9 mouse cellular contexts compared by ENCODE assay signal in the genomic region with DNA sequence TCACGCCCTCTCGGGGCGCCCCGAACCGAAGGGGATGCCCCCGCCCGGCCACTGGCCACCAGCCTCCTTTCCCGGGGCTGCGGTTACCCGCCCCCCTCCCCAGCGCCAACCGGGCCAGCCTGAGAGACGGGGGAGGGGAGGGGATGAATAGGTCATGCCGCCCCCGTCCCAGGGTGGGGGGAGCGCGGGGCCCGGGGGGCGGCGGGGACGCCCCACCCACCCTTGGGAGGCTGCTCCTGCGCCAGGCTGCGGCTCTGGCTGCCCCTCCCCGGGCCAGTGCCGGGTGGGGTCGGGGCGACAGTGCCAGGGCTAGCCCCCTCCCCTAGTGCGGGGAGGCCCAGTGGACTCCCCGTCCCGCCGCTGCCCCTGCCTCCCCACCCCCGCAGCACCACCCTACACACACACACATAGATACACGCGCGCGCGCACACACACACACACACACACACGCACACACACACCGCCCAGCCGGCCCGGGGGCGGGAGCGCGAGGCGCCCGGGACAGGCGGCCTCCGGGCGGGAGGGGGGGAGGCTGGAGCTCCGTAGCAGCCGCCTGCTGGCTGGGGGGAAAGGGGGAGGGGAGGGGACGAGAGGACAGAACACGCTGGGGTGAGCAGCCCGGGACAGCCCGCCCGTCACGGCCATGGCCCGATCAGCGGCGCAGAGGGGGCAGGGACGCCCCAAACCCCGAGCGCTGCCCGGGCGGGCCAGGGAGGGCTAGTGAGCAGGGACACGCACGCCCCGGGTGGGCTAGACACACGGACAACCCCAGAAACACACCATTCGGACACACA. TPM values are rescaled to one million over a fixed set of nuclear protein-coding genes. Genes with fewer than 3 reads are reported as not detected.
DNase-seq lines count a peak whose midpoint lies in the region; ATAC-seq and TF ChIP-seq lines count a peak whose summit lies in the region.
"Had no signal": no experiment of that assay in that cellular context is flagged by ENCODE, and none has a peak within 500 bp of the region (broad histone marks: within the 10 kb centered on the region; RNA-seq: fewer than 3 reads in every experiment).

No protein-coding gene starts in this region.

- H3K36me3 ChIP-seq in lung, embryonic 14.5 days (ENCODE audit: insufficient read depth): no peaks in the 10 kb centered on the region
- H3K36me3 ChIP-seq in embryonic facial prominence, embryonic 15.5 days: no peaks in the 10 kb centered on the region
- no peaks in the 10 kb centered on the region for H3K36me3 ChIP-seq in hindbrain, embryonic 16.5 days (ENCODE audit: control insufficient read depth, insufficient read depth, low read length)
- H3K36me3 ChIP-seq in liver, embryonic 16.5 days (ENCODE audit: control insufficient read depth, insufficient read depth): no peaks in the 10 kb centered on the region

- peak overlapping the region; percentile 63 for H3K4me3 ChIP-seq in lung, embryonic 14.5 days (ENCODE audit: low read depth, low read length)
- H3K4me3 ChIP-seq in embryonic facial prominence, embryonic 15.5 days (replicated peaks): peak overlapping the region; percentile 67
- H3K4me3 ChIP-seq in hindbrain, embryonic 16.5 days (ENCODE audit: low read length): peak overlapping the region; percentile 66
- H3K4me3 ChIP-seq in liver, embryonic 16.5 days (ENCODE audit: low read depth, low read length): peak overlapping the region; percentile 81

- peak overlapping the region; percentile 100 for H3K4me2 ChIP-seq in lung, embryonic 14.5 days
- H3K4me2 ChIP-seq in embryonic facial prominence, embryonic 15.5 days (replicated peaks): peak overlapping the region; percentile 100
- peak overlapping the region; percentile 93 for H3K4me2 ChIP-seq in hindbrain, embryonic 16.5 days (ENCODE audit: low read length)
- H3K4me2 ChIP-seq in liver, embryonic 16.5 days (ENCODE audit: low read depth, low read length): peak overlapping the region; percentile 99

- no peak for TF ChIP-seq CTCF in lung, embryonic 14.5 days (IDR thresholded peaks at IDR 0.05; ENCODE audit: low read depth)

- 2% methylated on average over 37 of the region's 70 CpGs for WGBS in lung, embryonic 14.5 days
- under 1% methylated on average over 27 of the region's 70 CpGs for WGBS in embryonic facial prominence, embryonic 15.5 days
- WGBS in hindbrain, embryonic 16.5 days: 0% methylated on average over 17 of the region's 70 CpGs
- under 1% methylated on average over 32 of the region's 70 CpGs for WGBS in liver, embryonic 16.5 days (ENCODE audit: insufficient replicate concordance)

- DNase-seq in lung, embryonic 14.5 days: peak; percentile 39
- no peak for DNase-seq in lung, postnatal 25 days (ENCODE audit: low spot score)
- peak; percentile 56 for DNase-seq in adrenal gland, postnatal 25 days
- peak; percentile 59 for DNase-seq in retina, embryonic 14.5 days (ENCODE audit: low spot score)
- DNase-seq in frontal cortex, postnatal 14 days (ENCODE audit: low spot score in 2 of 2): no peak

- H3K9me3 ChIP-seq in lung, embryonic 14.5 days (ENCODE audit: low read depth, low read length): no peaks in the 10 kb centered on the region
- no peaks in the 10 kb centered on the region for H3K9me3 ChIP-seq in embryonic facial prominence, embryonic 15.5 days (replicated peaks)
- no peaks in the 10 kb centered on the region for H3K9me3 ChIP-seq in hindbrain, embryonic 16.5 days (ENCODE audit: control insufficient read depth, low read length)
- no peaks in the 10 kb centered on the region for H3K9me3 ChIP-seq in liver, embryonic 16.5 days (replicated peaks; ENCODE audit: control insufficient read depth, low read length)

- peak; percentile 42 for ATAC-seq in lung, embryonic 14.5 days (ENCODE audit: insufficient read depth)
- ATAC-seq in embryonic facial prominence, embryonic 15.5 days (ENCODE audit: insufficient number of reproducible peaks, low FRiP score, low TSS enrichment, low read depth): peak; percentile 20; the same call in 1 of the 2 replicates
- peak; percentile 40 for ATAC-seq in hindbrain, embryonic 16.5 days
- peak; percentile 26 for ATAC-seq in liver, embryonic 16.5 days (ENCODE audit: low read depth)

- H3K4me1 ChIP-seq in lung, embryonic 14.5 days (ENCODE audit: insufficient read depth): no peaks in the 10 kb centered on the region
- peaks cover 43% of the 10 kb centered on the region for H3K4me1 ChIP-seq in embryonic facial prominence, embryonic 15.5 days
- H3K4me1 ChIP-seq in hindbrain, embryonic 16.5 days (ENCODE audit: control insufficient read depth, insufficient read depth, low read depth, low read length): peaks cover 23% of the 10 kb centered on the region
- H3K4me1 ChIP-seq in liver, embryonic 16.5 days (ENCODE audit: control insufficient read depth, low read depth, low read length): peaks cover 62% of the 10 kb centered on the region

- peaks cover 27% of the 10 kb centered on the region for H3K27me3 ChIP-seq in lung, embryonic 14.5 days (ENCODE audit: insufficient read depth, low read length)
- H3K27me3 ChIP-seq in embryonic facial prominence, embryonic 15.5 days: peaks cover 28% of the 10 kb centered on the region
- no peaks in the 10 kb centered on the region for H3K27me3 ChIP-seq in hindbrain, embryonic 16.5 days (replicated peaks; ENCODE audit: control insufficient read depth, insufficient read depth, low read length)
- H3K27me3 ChIP-seq in liver, embryonic 16.5 days (ENCODE audit: control insufficient read depth, insufficient read depth, low read depth, low read length): peaks cover 16% of the 10 kb centered on the region

- peak overlapping the region; percentile 64 for H3K9ac ChIP-seq in lung, embryonic 14.5 days
- peak overlapping the region; percentile 40 for H3K9ac ChIP-seq in embryonic facial prominence, embryonic 15.5 days
- H3K9ac ChIP-seq in hindbrain, embryonic 16.5 days (ENCODE audit: low read depth, low read length): peak overlapping the region; percentile 91
- H3K9ac ChIP-seq in liver, embryonic 16.5 days (ENCODE audit: low read depth, low read length): peak overlapping the region; percentile 84

- peak overlapping the region; percentile 32; the same call in 1 of the 2 replicates for H3K27ac ChIP-seq in lung, embryonic 14.5 days (ENCODE audit: low read depth)
- H3K27ac ChIP-seq in embryonic facial prominence, embryonic 15.5 days (replicated peaks): no peak overlapping the region
- H3K27ac ChIP-seq in hindbrain, embryonic 16.5 days (ENCODE audit: low read depth, low read length): peak overlapping the region; percentile 87
- peak overlapping the region; percentile 89 for H3K27ac ChIP-seq in liver, embryonic 16.5 days (ENCODE audit: low read length)

RNA-seq across cellular contexts. Expression of a gene that starts 1.0 kb away (rescaled TPM):
- polyA plus RNA-seq in lung, embryonic 14.5 days (2014; fragmentation: Nextera tagmentation; extraction: Ambion mirVana): 13.6 and 13.9 TPM in 2 replicates
- 12.7 and 16.1 TPM in 2 replicates for total RNA-seq in adrenal gland, postnatal 25 days (2021)
- 9.4 and 10.3 TPM in 2 replicates for polyA plus RNA-seq in embryonic facial prominence, embryonic 15.5 days (2015; fragmentation: Nextera tagmentation; extraction: Ambion mirVana)
- 33.7 and 40.7 TPM in 2 replicates for polyA plus RNA-seq in hindbrain, embryonic 16.5 days (2015; fragmentation: Nextera tagmentation; extraction: Ambion mirVana)
- 3.9 and 4.3 TPM in 2 replicates for polyA plus RNA-seq in liver, embryonic 16.5 days (2015; fragmentation: Nextera tagmentation; extraction: Ambion mirVana)

RNA-seq across cellular contexts. Expression of a gene that starts 36.2 kb away (rescaled TPM):
- not detected in 2 replicates for polyA plus RNA-seq in lung, embryonic 14.5 days (2014; fragmentation: Nextera tagmentation; extraction: Ambion mirVana)
- total RNA-seq in adrenal gland, postnatal 25 days (2021): not detected in 2 replicates
- polyA plus RNA-seq in embryonic facial prominence, embryonic 15.5 days (2015; fragmentation: Nextera tagmentation; extraction: Ambion mirVana): not detected in 2 replicates
- not detected in 2 replicates for polyA plus RNA-seq in hindbrain, embryonic 16.5 days (2015; fragmentation: Nextera tagmentation; extraction: Ambion mirVana)
- polyA plus RNA-seq in liver, embryonic 16.5 days (2015; fragmentation: Nextera tagmentation; extraction: Ambion mirVana): not detected in 2 replicates
- total RNA-seq: neutrophil, adult 5-6 weeks had no signal

Comparison
In these comparisons a context has a peak if more than half of its experiments do, and no peak if none do; other contexts are left out.
1. DNase-seq: peak in lung, embryonic 14.5 days (single experiment), adrenal gland, postnatal 25 days (single experiment) and retina, embryonic 14.5 days (single experiment); none in lung, postnatal 25 days (single experiment) and frontal cortex, postnatal 14 days (0 of 2).
2. H3K9ac ChIP-seq: peak in every context shown above with its lines; median percentile 91 in hindbrain, embryonic 16.5 days; 84 in liver, embryonic 16.5 days; 64 in lung, embryonic 14.5 days; 40 in embryonic facial prominence, embryonic 15.5 days.
3. Peak in every context shown above with its lines, with median percentiles within 50 percentile points of each other: ATAC-seq, H3K4me2 ChIP-seq and H3K4me3 ChIP-seq.